Mouse (Mus musculus): ENCODE data around the gene Ebp.

Gene Ebp

GRCm38 (mm10) chrX:8192126-8192639 lies 1.1 kb downstream of the Ebp start:
- in situ Hi-C loops (cut with MseI, MboI) = loop anchor here in 1 of 2 experiments (10.0 kb wide), 1 partner anchor 63 kb away; the partner anchor contains the start of gene Ftsj1

- in situ Hi-C loops (cut with MseI, MboI) = no loop called here
Observed at GRCm38 (mm10) chrX:8182871-8183540, 10.3 kb downstream of the Ebp start.

- in situ Hi-C loops (cut with MseI, MboI) = no loop called here
Observed at GRCm38 (mm10) chrX:8179646-8180045, 13.7 kb downstream of the Ebp start.

- in situ Hi-C loops (cut with MseI, MboI) = no loop called here
Observed at GRCm38 (mm10) chrX:8178871-8179270, 14.4 kb downstream of the Ebp start.

GRCm38 (mm10) chrX:8175504-8176385 lies 17.6 kb downstream of the Ebp start, which contains the start of gene Tbc1d25:
TSS of gene Tbc1d25 (minus strand) at chrX:8176181.
- in situ Hi-C loops (cut with MseI, MboI) = no loop called here

- in situ Hi-C loops (cut with MseI, MboI) = no loop called here
Observed at GRCm38 (mm10) chrX:8175169-8175503, 18.2 kb downstream of the Ebp start.

GRCm38 (mm10) chrX:8167716-8168647 lies 25.3 kb downstream of the Ebp start:
- in situ Hi-C loops (cut with MseI, MboI) = no loop called here

GRCm38 (mm10) chrX:8164471-8164870 lies 28.8 kb downstream of the Ebp start:
- in situ Hi-C loops (cut with MseI, MboI) = no loop called here

GRCm38 (mm10) chrX:8163076-8163475 lies 30.2 kb downstream of the Ebp start:
- in situ Hi-C loops (cut with MseI, MboI) = no loop called here

- in situ Hi-C loops (cut with MseI, MboI) = no loop called here
Observed at GRCm38 (mm10) chrX:8145153-8145991, 47.9 kb downstream of the Ebp start, which contains the start of gene Rbm3. TSS of gene Rbm3 (minus strand) at chrX:8145880.

- in situ Hi-C loops (cut with MseI, MboI) = no loop called here
Observed at GRCm38 (mm10) chrX:8143750-8144149, 49.6 kb downstream of the Ebp start.

GRCm38 (mm10) chrX:8142948-8143347 lies 50.4 kb downstream of the Ebp start:
- in situ Hi-C loops (cut with MseI, MboI) = no loop called here

- in situ Hi-C loops (cut with MseI, MboI) = no loop called here
Observed at GRCm38 (mm10) chrX:8141058-8141457, 52.3 kb downstream of the Ebp start.

GRCm38 (mm10) chrX:8140446-8140845 lies 52.9 kb downstream of the Ebp start:
- in situ Hi-C loops (cut with MseI, MboI) = no loop called here

- in situ Hi-C loops (cut with MseI, MboI) = loop anchor here in 1 of 2 experiments (10.0 kb wide), 1 partner anchor 65 kb away; the partner anchor contains the start of gene Suv39h1
Observed at GRCm38 (mm10) chrX:8139480-8139879, 53.8 kb downstream of the Ebp start.

- in situ Hi-C loops (cut with MseI, MboI) = loop anchor here in 1 of 2 experiments (10.0 kb wide), 1 partner anchor 61 kb away; the partner anchor contains the start of gene Suv39h1
Observed at GRCm38 (mm10) chrX:8135886-8136285, 57.4 kb downstream of the Ebp start.

Data from mouse trophoblast stem cell (cell line).